Mouse (Mus musculus) MN1 (cell line): Measurements from ENCODE around the gene Lsr.

Experiments
- DNase-seq: peaks from one replicate; pipeline ENCODE4 v3.0.0-alpha.2; 2016; ENCODE audit warnings: low spot score

Lsr gene

GRCm38 (mm10) chr7:30973251-30973500 lies at the start of gene Lsr:
Gene Lsr, minus strand, starts transcription at chr7:30973464.
- DNase-seq: no peak

- peak; percentile 37 for DNase-seq
Observed at GRCm38 (mm10) chr7:31017104-31017901, 44.0 kb upstream of the Lsr start.

DNA sequence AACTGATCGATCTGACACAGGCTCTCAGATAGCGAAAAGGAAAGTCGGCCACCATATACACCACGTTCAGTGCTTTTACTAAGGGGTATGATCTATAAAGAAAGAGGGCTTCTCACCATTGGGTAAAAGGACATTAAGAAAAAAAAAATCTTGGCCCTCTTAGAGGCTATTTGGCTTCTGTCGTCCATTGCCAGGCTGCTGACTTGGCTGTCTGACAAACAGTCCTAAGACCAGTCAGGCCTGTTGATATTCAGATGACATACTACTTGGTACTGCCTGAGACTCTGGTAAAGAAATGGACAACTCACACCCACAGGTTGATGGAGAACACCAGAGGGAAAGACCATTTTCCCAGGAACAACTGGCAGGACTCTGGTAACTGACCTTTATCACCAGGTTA lies 39.7 kb upstream of the Lsr start:
- no peak for DNase-seq

- DNase-seq: peak; percentile 6
Observed at GRCm38 (mm10) chr7:31008889-31009288, 35.6 kb upstream of the Lsr start.

GRCm38 (mm10) chr7:31008175-31008574 lies 34.9 kb upstream of the Lsr start:
- no peak for DNase-seq

DNA sequence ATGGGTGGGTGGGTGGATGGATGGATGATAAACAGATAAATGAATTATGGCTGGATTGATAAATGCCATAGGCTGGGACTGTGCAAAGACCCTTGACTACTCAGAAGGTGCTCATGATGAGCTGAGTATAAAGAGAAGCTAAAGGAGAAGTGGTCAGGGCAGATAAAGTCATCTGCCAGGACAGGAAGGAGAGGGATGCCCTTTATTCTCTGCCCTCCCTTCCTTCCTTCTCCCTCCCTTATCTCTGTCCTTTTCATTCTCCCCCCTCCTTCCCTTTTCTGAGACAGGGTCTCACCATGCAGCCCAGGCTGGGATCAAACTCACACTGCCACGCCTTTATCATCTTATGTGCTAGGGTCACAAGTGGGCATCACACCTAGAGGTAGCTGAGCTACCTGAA lies 34.5 kb upstream of the Lsr start:
- DNase-seq: no peak

GRCm38 (mm10) chr7:31002650-31003049 lies 29.4 kb upstream of the Lsr start:
- DNase-seq: no peak

GRCm38 (mm10) chr7:31000505-31001020 lies 27.3 kb upstream of the Lsr start:
- DNase-seq: peak; percentile 63

DNA sequence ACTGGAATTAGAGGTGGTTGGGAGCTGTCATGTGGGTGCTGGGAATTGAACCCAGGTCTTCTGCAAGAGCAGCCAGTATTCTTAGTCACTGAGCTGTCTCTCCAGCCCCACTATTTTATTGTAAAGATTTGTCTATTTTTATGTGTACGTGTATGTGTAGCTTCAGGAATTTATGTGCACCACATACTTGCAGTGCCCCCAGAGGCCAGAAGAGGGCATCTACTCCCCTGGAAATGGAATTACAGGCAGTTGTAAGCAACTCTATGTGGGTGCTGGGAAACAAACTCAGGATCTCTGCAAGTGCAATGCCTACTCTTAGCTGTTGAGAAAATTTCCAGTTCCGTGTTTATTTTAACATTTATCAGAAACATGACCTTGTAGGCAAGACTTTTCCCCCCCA lies 23.2 kb upstream of the Lsr start:
- DNase-seq: no peak

DNA sequence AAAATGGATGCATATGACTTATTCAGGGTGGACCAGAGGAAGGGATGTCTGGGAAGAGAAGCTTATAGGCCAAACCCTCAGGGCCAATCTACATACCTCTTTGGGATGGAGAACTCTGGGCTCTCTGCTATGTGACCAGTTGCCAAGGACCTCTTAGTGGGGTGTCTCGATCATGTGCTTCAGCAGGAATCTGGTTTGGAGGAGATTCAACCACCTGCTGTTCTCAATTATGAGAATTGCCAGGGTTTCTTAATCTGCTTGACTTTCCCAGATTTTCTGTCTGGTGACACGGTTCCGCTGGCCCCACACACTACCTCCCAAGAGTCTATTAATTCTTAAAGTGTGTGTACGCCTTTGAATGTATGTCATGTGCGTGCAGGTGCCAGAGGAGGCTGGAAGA lies 20.7 kb upstream of the Lsr start:
- no peak for DNase-seq

GRCm38 (mm10) chr7:30992148-30992547 lies 18.9 kb upstream of the Lsr start:
- no peak for DNase-seq

GRCm38 (mm10) chr7:30988519-30989162 lies 15.4 kb upstream of the Lsr start:
- no peak for DNase-seq

GRCm38 (mm10) chr7:30985357-30985756 lies 12.1 kb upstream of the Lsr start:
- DNase-seq: no peak

GRCm38 (mm10) chr7:30981703-30982102 lies 8.4 kb upstream of the Lsr start:
- no peak for DNase-seq

DNA sequence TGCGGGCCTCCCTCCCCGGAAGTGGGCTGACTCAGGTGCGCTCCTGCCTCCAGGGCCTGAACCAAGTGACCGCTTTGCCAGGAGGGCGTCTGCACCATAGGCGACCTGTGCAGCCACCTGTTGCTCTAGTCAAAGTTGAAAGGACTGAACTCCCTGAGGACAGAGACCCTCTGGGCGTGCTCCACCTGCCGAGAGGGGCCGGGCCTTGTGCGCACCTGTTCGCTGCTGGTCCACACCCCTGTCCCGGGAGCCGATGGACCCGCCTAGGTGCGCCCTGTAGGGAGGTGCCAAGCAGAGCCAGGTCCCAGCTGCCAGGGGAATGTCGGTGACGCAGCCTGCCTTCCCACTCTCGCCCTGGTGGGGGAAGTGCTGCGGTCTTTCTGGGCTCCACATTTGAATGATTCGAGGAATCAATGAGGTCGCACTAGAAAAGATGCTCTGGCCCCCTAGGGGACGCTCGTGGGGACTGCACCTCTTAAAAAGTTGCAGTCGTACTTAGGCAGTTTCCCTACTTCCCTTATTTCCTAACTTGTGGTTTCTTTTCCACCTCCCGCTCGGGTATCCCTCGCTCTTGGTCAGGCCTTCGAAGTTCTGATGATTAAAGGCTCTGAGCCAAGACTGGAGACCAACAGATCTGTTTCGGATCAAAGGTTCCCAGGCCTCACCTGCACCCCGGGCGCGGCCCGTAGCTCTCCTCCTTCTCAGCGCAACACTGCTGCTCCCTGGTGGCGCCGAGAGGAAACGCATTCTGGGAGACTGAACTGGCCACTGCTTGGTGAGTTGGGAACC lies 431 bp upstream of the Lsr start, which contains the start of gene Fam187b:
Gene Fam187b (plus strand): TSS at position 290 of the 789 bp plus-strand sequence.
- no peak for DNase-seq

GRCm38 (mm10) chr7:30972426-30973250 lies 626 bp downstream of the Lsr start:
- no peak for DNase-seq

DNA sequence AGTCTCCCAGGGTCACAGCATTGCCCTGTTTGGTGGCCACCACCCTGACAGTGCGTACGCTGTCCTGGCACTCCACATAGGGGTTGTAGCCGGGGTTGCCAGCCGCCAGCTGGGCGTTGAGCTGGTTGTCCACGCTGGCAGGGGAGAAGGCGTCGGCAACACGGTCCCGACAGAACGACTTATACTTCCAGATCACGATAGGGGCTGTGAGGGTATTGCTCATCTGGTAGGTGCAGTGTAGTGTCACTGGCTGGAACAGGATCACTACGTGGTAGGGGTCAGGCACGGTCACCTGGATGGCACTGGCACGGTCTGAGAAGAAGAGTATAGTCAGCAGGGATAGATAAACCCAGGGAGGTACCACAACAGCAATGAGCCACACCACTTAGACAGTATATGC lies 1.4 kb downstream of the Lsr start:
- no peak for DNase-seq

DNA sequence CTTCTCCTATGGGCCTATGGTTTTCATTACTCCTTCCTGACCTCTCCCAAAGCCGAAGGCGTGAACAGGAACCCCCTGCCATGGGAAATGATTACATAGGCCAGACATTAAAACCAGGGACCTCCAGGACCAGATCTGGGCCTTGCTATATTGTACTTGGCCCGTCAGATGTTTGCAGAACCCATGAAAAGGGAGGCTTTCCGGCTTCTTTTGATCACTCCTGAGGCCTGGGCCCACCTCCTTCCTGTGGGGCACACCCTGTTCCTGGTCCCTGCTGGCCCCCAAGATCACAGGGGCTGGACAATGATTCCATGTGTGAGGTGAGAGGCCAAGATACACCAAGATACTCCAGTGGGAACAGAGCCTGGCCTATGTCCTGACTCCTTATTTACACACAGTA lies 4.1 kb downstream of the Lsr start:
- no peak for DNase-seq

DNA sequence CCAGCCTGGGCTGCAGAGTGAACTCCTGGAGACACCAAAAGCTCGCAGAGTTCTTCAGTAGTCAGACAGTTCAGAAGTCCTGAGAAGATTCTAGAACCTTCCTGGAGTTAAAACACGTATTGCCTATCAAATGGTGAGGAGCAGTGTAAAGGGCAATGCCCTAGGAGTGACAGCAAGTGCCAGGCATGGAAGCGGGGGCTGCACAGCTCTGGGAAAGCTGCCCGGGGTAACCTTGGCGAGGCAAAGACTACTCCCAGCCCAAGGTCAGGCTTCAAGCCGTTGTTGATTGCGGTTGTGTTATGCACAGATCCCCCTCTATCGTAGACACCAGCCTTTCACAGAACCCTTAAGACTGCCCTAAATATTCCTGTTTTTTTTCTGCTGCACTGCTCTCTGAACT lies 4.7 kb downstream of the Lsr start:
- DNase-seq: no peak

GRCm38 (mm10) chr7:30966657-30967056 lies 6.6 kb downstream of the Lsr start:
- no peak for DNase-seq

DNA sequence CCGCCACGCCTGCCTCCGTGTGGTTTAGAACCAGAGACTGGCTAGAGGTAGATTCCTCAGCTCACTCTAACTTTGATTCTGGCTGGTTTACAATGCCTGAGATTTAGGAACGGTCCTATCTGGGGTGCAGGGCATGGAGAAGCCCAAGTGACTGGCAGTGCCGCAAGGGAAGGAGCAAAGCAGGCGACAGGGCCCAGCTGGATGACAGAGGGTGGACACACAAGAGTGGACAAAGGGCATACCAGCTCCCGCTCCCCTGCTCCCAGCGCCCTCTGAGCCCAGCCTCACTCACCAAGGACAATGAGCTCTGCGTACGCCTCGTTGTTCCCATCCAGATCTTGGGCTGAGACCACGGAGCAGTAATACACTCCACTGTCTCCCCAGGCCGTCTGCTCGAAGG lies 7.6 kb downstream of the Lsr start:
- DNase-seq: no peak

- DNase-seq: no peak
Observed at GRCm38 (mm10) chr7:30964366-30964765, 8.9 kb downstream of the Lsr start.
